Mouse (Mus musculus): Measurements from ENCODE around the gene Gpatch1. TPM values are rescaled to one million over a fixed set of nuclear protein-coding genes. Genes with fewer than 3 reads are reported as not detected.
"Not testable (repeated sequence)": the region's sequence is repeated elsewhere in the genome, so short reads cannot be mapped to it uniquely, and the experiment has no call there.

Gene Gpatch1
- total RNA-seq, 1 experiment from 2014 or later, result 17.3 TPM

- no peak for ATAC-seq (replicated peaks in 1 of 2; ENCODE audit: insufficient read depth in 1 of 2, low FRiP score in 2 of 2, low TSS enrichment in 1 of 2, low read depth in 1 of 2, poor library complexity in 2 of 2, severe bottlenecking in 2 of 2)
These were observed 51.6 kb downstream of the Gpatch1 start for GRCm38 (mm10) chr7:35266666-35267065.

DNA sequence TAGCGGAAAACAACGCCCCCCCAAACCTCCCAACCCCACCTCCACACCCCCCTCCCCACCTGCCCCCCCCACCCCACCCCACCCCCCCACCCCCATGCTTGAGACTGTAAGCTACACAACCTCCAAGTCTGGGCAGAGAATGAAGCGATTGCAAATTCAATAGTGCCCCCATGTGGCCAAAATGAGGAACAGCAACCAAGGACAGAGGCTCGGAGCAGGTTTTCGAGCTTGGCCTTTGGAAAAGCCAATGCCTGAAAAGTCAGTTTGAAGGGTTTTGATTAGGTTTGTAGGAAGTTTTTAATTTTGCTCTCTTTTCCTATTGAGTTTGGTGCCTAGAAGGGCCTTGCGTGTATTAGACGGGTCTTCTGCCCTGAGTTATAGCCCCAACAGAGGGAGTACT, 53.5 kb downstream of the Gpatch1 start:
- ATAC-seq (replicated peaks in 1 of 2; ENCODE audit: insufficient read depth in 1 of 2, low FRiP score in 2 of 2, low TSS enrichment in 1 of 2, low read depth in 1 of 2, poor library complexity in 2 of 2, severe bottlenecking in 2 of 2), result peak in 1 of 2 experiments; percentile 40; a peak in 1 of 4 replicates

- ATAC-seq (replicated peaks in 1 of 2; ENCODE audit: insufficient read depth in 1 of 2, low FRiP score in 2 of 2, low TSS enrichment in 1 of 2, low read depth in 1 of 2, poor library complexity in 2 of 2, severe bottlenecking in 2 of 2), result no peak
These were observed 54.4 kb downstream of the Gpatch1 start for GRCm38 (mm10) chr7:35263595-35264489.

- no peak for ATAC-seq (replicated peaks in 1 of 2; ENCODE audit: insufficient read depth in 1 of 2, low FRiP score in 2 of 2, low TSS enrichment in 1 of 2, low read depth in 1 of 2, poor library complexity in 2 of 2, severe bottlenecking in 2 of 2)
These were observed 58.9 kb downstream of the Gpatch1 start for GRCm38 (mm10) chr7:35259384-35259783.

DNA sequence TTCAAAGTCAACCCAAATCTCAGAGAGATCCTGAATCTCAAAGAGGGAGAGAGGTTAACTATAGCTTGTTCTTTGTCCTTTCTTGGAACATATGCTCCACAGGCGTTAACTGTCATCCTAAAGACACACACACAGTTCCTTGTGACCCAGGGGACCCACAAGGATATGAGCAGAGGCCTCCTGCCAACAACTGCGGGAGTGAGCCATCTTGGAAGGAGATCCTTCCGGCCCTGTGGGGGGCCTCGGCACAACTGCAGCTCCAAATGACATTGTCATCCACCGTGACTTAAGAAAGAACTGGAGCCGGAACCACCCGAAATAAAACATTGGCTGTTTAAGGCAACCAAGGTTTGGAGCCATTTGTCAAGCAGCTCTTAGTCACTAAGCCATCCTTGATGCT, 59.9 kb downstream of the Gpatch1 start:
- ATAC-seq (replicated peaks in 1 of 2; ENCODE audit: insufficient read depth in 1 of 2, low FRiP score in 2 of 2, low TSS enrichment in 1 of 2, low read depth in 1 of 2, poor library complexity in 2 of 2, severe bottlenecking in 2 of 2), result no peak

DNA sequence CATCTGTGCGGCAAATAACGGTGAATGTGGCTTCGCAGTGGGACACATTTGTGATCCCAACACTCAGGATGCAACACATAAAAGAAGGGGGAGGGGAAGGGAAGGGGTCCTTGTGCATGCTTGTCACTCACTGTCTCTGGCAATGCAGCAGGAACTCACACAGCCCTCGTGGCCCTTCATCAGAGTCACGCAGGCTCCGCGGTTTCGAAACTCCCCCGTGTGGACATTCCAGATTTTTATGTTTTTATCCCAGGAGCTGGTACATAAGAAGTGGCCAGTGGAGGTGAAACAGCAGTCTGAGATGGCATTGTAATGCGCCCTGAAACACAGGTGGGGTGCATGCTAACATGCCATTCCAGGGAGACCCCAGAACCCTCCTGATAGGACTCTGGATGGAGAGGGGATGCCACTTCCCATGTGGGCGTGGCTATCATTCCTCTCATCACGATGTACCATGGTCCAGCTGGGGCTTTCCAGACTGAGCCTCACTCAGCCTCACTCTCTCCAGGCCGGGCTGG, 66.1 kb downstream of the Gpatch1 start:
- ATAC-seq (replicated peaks in 1 of 2; ENCODE audit: insufficient read depth in 1 of 2, low FRiP score in 2 of 2, low TSS enrichment in 1 of 2, low read depth in 1 of 2, poor library complexity in 2 of 2, severe bottlenecking in 2 of 2), result peak; percentile 49 to 76; a peak in 2 of 4 replicates

- ATAC-seq (replicated peaks in 1 of 2; ENCODE audit: insufficient read depth in 1 of 2, low FRiP score in 2 of 2, low TSS enrichment in 1 of 2, low read depth in 1 of 2, poor library complexity in 2 of 2, severe bottlenecking in 2 of 2), result not testable (repeated sequence)
These were observed 80.3 kb downstream of the Gpatch1 start for GRCm38 (mm10) chr7:35237935-35238334.

GRCm38 (mm10) chr7:35235308-35235707, 82.9 kb downstream of the Gpatch1 start:
- ATAC-seq (replicated peaks in 1 of 2; ENCODE audit: insufficient read depth in 1 of 2, low FRiP score in 2 of 2, low TSS enrichment in 1 of 2, low read depth in 1 of 2, poor library complexity in 2 of 2, severe bottlenecking in 2 of 2), result peak; percentile 28 to 57; a peak in 2 of 4 replicates

GRCm38 (mm10) chr7:35234361-35235245, 83.6 kb downstream of the Gpatch1 start:
- ATAC-seq (replicated peaks in 1 of 2; ENCODE audit: insufficient read depth in 1 of 2, low FRiP score in 2 of 2, low TSS enrichment in 1 of 2, low read depth in 1 of 2, poor library complexity in 2 of 2, severe bottlenecking in 2 of 2), result peak; percentile 90 to 91

GRCm38 (mm10) chr7:35233861-35234260, 84.4 kb downstream of the Gpatch1 start:
- ATAC-seq (replicated peaks in 1 of 2; ENCODE audit: insufficient read depth in 1 of 2, low FRiP score in 2 of 2, low TSS enrichment in 1 of 2, low read depth in 1 of 2, poor library complexity in 2 of 2, severe bottlenecking in 2 of 2), result no peak

DNA sequence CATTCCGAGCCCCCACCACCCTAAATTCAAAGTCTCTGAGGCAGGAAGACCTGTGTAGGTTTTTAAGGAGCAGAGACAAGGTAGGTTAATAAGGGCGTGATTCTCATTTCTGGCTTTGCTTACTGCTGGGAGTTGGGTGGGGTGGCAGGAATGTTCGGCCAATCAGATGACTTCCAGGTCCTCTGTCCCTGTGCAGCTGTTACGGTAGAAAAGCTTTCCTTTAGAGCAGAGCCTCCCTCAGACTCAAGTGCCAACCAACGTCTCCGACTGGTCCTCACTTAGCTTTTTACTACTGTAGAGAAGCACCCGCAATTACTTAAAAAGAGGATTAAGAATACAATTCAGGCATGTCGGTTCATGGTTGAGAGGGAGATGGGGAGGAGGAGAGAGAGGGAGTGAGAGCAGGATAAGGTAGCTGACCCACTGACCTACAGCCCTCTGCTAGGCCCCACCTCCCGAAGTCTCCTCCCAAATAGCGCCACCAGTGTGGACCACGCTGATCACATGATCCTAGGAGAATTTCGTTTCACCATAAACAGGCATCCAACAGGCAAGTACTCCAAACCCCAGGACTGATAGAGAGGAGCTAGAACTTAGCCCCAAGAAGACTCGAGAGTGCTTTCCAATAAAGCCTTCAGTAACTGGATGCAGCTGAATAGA, 85.3 kb downstream of the Gpatch1 start:
- ATAC-seq (replicated peaks in 1 of 2; ENCODE audit: insufficient read depth in 1 of 2, low FRiP score in 2 of 2, low TSS enrichment in 1 of 2, low read depth in 1 of 2, poor library complexity in 2 of 2, severe bottlenecking in 2 of 2), result no peak

DNA sequence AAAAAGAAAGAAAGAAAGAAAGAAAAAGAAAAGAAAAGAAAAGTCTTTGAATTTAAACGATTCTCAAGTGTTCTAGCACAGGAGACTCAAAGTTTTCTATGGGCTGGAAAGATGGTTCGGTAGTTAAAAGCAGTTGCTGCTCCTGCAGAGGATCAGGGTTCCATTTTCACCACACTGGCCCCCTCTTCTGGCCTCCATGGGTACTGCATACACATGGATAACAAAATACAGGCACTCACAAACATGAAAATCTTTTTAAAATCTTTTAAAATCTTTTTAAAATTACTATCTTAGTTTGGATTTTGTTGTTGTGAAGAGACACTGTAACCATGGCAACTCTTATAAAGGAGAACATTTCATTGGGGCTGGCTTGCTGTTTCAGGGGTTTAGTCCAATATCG, 87.9 kb downstream of the Gpatch1 start:
- no peak for ATAC-seq (replicated peaks in 1 of 2; ENCODE audit: insufficient read depth in 1 of 2, low FRiP score in 2 of 2, low TSS enrichment in 1 of 2, low read depth in 1 of 2, poor library complexity in 2 of 2, severe bottlenecking in 2 of 2)

Other genes starting within 250 kb of the Gpatch1 start
- 8.7 and 10.9 TPM in 2 replicates for gene Cebpa, start 199.1 kb downstream of the Gpatch1 start, total RNA-seq (2017)
- not detected in 2 replicates for gene Slc7a10, start 132.1 kb downstream of the Gpatch1 start, total RNA-seq (2017)
- not detected in 2 replicates for gene Lrp3, start 102.9 kb downstream of the Gpatch1 start, total RNA-seq (2017)
- not detected in 2 replicates for gene Rhpn2, start 15.7 kb upstream of the Gpatch1 start, total RNA-seq (2017)
- 9.4 and 10.0 TPM in 2 replicates for gene Faap24, start 78.4 kb upstream of the Gpatch1 start, total RNA-seq (2017)
- 22.2 and 25.0 TPM in 2 replicates for gene Cep89, start 78.6 kb upstream of the Gpatch1 start, total RNA-seq (2017)
- gene Slc7a9, start 130.4 kb upstream of the Gpatch1 start, total RNA-seq (2017), result not detected in 2 replicates
- gene Tdrd12, start 219.3 kb upstream of the Gpatch1 start, total RNA-seq (2017), result not detected in 2 replicates
- gene Nudt19, start 237.9 kb upstream of the Gpatch1 start, total RNA-seq (2017), result 49.6 and 52.3 TPM in 2 replicates

Data from hematopoietic stem cell, adult 5-6 weeks (primary cell).